Mouse (Mus musculus) central nervous system, embryonic 11.5 days (tissue): Measurements from ENCODE around the gene Dock4. TPM values are rescaled to one million over a fixed set of nuclear protein-coding genes. Genes with fewer than 3 reads are reported as not detected.

ENCODE experiments used
- polyA plus RNA-seq: library from polyadenylated mRNA; depleted of rRNA; stranded (reverse); fragments of >200 nt; gene quantifications from 2 replicates; pipeline ENCODE4 v1.2.3, GENCODE M21; 2012; rRNA removed

Gene Dock4
- polyA plus RNA-seq, result 8.0 and 10.4 TPM in 2 replicates

DNA sequence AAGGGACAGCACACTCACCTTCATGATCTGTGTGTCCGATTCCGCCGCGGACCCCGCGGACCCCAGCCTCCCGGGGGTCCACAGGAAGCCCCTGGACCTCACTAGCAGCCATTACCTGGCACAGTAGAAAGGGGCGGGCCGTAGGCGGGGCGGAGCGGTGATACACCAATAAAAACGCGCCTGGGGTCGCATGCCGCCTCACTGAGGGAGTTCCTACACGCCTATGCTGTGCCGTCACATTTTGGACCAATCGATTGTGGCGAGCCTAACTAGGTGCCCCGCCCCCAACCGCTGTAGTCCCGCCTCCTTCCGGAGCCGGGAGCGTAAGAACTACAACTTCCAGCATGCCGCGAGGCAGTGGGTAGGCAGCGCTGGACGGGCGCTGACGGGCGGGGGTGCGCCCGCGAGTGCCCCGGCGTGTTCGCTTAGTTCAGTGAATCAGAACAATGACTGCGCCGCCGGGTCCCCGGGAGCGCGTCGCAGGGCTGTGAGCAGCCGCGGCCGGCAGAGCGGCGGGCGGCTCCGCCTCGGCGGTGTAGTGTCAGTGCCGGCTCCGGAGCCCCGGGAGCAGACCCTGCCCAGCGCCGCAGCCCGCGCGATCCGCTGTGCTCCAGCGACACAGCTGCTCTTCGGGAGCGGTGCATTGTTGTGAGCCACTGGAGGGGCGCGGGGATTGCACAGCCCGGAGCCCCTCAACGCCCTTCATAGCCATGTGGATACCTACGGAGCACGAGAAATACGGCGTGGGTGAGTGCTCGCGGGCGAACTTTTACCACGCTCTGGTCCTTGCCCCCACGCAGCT lies at the start of gene Dock4, which contains the start of gene Zfp277:
Gene Dock4, plus strand, starts transcription at position 305 of the 802 bp plus-strand sequence.
Gene Zfp277, minus strand, starts transcription at position 255 of the 802 bp plus-strand sequence.

Other genes with a start within 250 kb of the Dock4 start
- gene Lsmem1, start 246.5 kb upstream of the Dock4 start, polyA plus RNA-seq, result 0.50 and 0.53 TPM in 2 replicates
- 56.4 and 75.2 TPM in 2 replicates for gene Ifrd1, start 197.4 kb upstream of the Dock4 start, polyA plus RNA-seq
- 15.5 and 24.5 TPM in 2 replicates for gene Zfp277, start 50 bp upstream of the Dock4 start, polyA plus RNA-seq